Mouse (Mus musculus): Measurements from ENCODE around the gene Zfpm1. TPM values are rescaled to one million over a fixed set of nuclear protein-coding genes. Genes with fewer than 3 reads are reported as not detected.
"Not testable (repeated sequence)": the region's sequence is repeated elsewhere in the genome, so short reads cannot be mapped to it uniquely, and the experiment has no call there.

Gene Zfpm1
- total RNA-seq, 2 experiments from 2014 or later, result 25.5 to 26.9 TPM

DNA sequence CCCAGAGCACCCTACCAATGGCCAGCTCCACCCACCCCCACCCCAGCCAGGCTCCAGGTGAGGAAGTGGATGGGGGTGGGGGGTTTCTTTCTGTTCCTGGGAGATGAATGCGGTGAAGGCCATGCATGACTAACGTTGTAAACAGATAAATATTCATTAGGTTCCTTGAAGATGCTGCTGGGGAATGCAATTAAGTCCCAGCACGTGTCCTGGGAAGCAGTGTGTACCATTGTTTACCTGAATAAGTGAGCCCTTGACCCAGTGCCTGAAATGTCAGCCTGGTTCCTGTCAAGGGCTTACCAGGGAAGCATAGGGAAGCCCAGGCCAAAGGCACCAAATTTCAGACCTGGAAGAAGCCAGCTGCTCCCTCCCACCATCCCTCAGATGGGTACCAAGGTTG lies 38.6 kb downstream of the Zfpm1 start:
- no peak for DNase-seq
- intact Hi-C loops (cut with DNase I), result no loop called here

GRCm38 (mm10) chr8:122321455-122321921 lies 39.5 kb downstream of the Zfpm1 start:
- intact Hi-C loops (cut with DNase I), result no loop called here
- no peak for DNase-seq

GRCm38 (mm10) chr8:122322126-122322525 lies 40.2 kb downstream of the Zfpm1 start:
- intact Hi-C loops (cut with DNase I), result loop anchor here (2.0 kb wide), 1 partner anchor 37 kb away; no protein-coding TSS in a partner anchor
- no peak for DNase-seq

- intact Hi-C loops (cut with DNase I), result loop anchor here (2.0 kb wide), 1 partner anchor 38 kb away; no protein-coding TSS in a partner anchor
- DNase-seq, result no peak
These were observed 40.9 kb downstream of the Zfpm1 start for GRCm38 (mm10) chr8:122322792-122323191.

GRCm38 (mm10) chr8:122323951-122324402 lies 42.0 kb downstream of the Zfpm1 start:
- not testable (repeated sequence) for DNase-seq
- intact Hi-C loops (cut with DNase I), result loop anchor here (2.0 kb wide), 1 partner anchor 39 kb away; no protein-coding TSS in a partner anchor

GRCm38 (mm10) chr8:122325196-122325595 lies 43.3 kb downstream of the Zfpm1 start:
- intact Hi-C loops (cut with DNase I), result no loop called here
- no peak for DNase-seq

DNA sequence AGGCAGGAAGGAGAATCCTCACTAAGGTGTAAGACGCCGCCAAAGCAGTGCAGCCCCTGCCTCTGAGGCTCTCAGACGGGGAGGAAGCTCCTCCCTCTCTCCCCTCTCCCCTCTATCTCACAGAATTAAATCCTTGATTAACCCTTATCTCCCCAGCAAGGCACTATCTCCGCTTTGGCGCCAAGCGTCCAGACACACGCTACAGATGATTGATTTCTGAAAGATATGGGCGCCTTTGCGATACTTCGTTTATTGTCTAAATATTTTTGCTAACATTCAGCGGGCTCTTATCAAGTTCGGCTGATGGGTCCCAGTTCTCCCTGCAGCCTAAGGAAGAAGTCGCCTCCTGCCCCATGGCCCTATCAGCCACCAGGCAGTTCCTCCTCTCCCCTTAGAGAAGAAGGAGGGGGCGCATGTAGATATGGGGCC lies 44.2 kb downstream of the Zfpm1 start:
- no peak for DNase-seq
- intact Hi-C loops (cut with DNase I), result no loop called here

- no peak for DNase-seq
- intact Hi-C loops (cut with DNase I), result no loop called here
These were observed 47.1 kb downstream of the Zfpm1 start for GRCm38 (mm10) chr8:122329072-122329471.

DNA sequence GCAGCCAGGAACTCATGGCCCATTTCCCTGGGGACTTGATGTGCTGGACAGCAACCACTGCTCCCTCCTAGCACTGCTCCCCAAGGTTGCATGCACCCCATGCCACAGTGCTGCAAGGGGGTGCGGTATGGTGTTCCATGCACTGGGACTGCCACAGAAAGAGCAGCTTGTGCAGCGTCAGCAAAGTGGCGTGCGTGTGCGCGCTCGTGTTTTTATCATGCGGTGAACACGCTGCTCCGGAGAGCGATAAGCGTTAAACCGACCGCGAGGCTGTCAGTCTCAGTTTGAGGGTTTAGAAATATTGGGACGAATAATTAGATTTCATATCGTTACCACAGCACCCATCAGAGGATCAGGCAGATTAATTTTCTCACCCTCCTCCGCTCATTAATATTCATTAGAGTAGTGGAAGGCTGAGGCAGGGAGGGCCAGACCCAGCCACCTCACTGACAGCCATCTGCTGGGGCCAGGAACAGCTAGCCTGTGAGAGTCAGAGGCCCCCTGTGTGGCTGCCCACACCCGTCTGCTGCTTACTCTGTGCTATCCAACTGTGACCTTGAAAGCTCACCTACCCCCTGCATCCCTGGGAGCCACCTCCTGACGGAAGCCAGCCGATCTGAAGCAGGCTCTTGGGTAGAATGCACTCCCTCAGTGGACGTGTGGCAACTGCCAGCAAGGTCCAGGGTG lies 47.8 kb downstream of the Zfpm1 start:
- DNase-seq, result no peak
- intact Hi-C loops (cut with DNase I), result loop anchor here (5.0 kb wide), 1 partner anchor 352 kb away; no protein-coding TSS in a partner anchor

- intact Hi-C loops (cut with DNase I), result loop anchor here (5.0 kb wide), 1 partner anchor 353 kb away; no protein-coding TSS in a partner anchor
- no peak for DNase-seq
These were observed 48.6 kb downstream of the Zfpm1 start for GRCm38 (mm10) chr8:122330446-122331133.

GRCm38 (mm10) chr8:122331134-122331523 lies 49.2 kb downstream of the Zfpm1 start:
- DNase-seq, result peak; percentile 76 to 80
- intact Hi-C loops (cut with DNase I), result loop anchor here (5.0 kb wide), 1 partner anchor 354 kb away; no protein-coding TSS in a partner anchor

DNA sequence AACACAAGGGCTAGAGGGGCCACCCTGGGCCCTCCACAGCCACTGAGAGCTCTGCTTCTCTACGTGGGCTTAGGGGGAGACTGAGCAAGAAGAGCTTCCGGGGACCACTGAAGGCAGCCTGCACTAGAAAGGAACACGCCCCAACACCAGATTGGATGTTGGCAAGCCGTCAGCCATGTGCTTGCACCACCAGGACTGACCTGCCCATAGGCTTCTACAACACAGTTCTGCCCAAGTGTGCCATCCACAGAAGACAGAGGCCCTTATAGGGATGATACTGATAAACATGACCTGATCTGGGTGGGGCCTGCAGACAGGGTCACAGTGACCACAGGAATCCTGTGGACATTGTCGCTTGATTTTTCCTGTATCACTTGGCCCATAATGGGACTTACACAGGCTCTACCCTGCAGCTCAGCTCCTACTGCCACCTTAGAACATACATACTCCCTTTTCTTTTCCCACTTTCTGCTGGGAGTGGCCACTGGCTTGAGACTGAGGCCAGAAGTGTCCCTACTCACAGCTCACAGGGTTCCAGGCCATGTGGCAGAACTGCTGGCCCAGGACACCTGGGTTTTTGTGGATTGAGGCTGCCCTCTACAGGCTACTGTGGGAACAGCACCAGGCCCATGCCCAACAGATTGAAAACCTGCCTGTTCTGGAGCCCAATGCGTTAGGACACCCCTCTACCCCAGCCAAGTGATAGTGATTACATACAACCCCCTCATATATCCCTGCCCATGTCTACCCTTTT lies 51.0 kb downstream of the Zfpm1 start:
- peak; percentile 87 to 90 for DNase-seq
- intact Hi-C loops (cut with DNase I), result loop anchor here (1.0 to 5.0 kb wide), 2 partner anchors 60 to 356 kb away; no protein-coding TSS in a partner anchor

- intact Hi-C loops (cut with DNase I), result loop anchor here (1.0 to 5.0 kb wide), 2 partner anchors 60 to 356 kb away; no protein-coding TSS in a partner anchor
- DNase-seq, result no peak
These were observed 51.6 kb downstream of the Zfpm1 start for GRCm38 (mm10) chr8:122333531-122333930.

GRCm38 (mm10) chr8:122334791-122335490 lies 53.0 kb downstream of the Zfpm1 start:
- intact Hi-C loops (cut with DNase I), result loop anchor here (5.0 kb wide), 1 partner anchor 358 kb away; no protein-coding TSS in a partner anchor
- no peak for DNase-seq

GRCm38 (mm10) chr8:122335638-122336250 lies 53.8 kb downstream of the Zfpm1 start:
- no peak for DNase-seq
- intact Hi-C loops (cut with DNase I), result no loop called here

GRCm38 (mm10) chr8:122336251-122336910 lies 54.4 kb downstream of the Zfpm1 start:
- no peak for DNase-seq
- intact Hi-C loops (cut with DNase I), result no loop called here

DNA sequence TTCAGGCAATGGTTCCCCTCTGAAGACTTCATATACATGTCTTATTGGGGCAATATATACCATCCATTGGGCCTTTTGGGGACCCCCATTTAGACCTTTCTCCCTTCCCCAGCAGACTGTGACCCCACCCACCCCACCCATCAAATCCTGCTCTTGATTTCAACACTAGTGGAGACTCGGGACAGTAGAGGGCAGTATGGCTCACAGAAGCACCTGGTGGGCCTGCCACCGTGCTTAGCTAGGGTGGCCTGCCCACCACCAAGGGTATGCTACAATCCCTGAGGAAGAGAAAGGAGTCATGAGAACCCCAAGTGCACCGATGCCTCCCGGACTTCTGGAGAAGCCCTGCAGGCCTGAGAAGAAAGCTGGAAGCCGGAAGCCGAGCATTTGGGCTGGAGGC lies 56.9 kb downstream of the Zfpm1 start:
- no peak for DNase-seq
- intact Hi-C loops (cut with DNase I), result no loop called here

- intact Hi-C loops (cut with DNase I), result no loop called here
- DNase-seq, result no peak
These were observed 58.8 kb downstream of the Zfpm1 start for GRCm38 (mm10) chr8:122340761-122341160.

DNA sequence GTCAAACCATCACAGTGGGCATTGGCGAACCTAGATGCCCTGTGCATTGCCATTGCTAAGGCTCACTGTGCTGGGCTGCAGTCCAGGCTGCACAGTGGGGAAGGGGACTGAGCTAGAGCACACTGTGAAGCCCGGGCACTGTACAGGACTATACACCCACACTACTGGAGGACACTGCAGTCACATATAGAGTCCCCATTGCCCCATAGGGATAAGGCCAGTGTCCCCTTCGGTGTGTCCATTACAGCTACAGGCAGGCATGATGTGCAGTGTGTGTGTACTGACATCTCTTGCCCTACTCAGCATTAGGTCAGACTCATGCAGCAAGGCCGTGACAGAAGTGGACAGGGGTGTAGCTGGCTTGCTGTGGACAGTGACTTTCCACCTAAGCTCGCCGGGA lies 59.8 kb downstream of the Zfpm1 start:
- no peak for DNase-seq

More for the DNA sequence above, 59.8 kb downstream of the Zfpm1 start:
- intact Hi-C loops (cut with DNase I), result no loop called here

All from heart, postnatal 14 days (tissue).